Mouse (Mus musculus) thymus, postnatal 14 days (tissue): Measurements from ENCODE around the gene Rdh11.

Experiments
- DNase-seq: peaks from one replicate; pipeline ENCODE4 v3.0.0; 2021

The Rdh11 gene

GRCm38 (mm10) chr12:79138999-79139398 lies 53.1 kb downstream of the Rdh11 start:
- DNase-seq = no peak

DNA sequence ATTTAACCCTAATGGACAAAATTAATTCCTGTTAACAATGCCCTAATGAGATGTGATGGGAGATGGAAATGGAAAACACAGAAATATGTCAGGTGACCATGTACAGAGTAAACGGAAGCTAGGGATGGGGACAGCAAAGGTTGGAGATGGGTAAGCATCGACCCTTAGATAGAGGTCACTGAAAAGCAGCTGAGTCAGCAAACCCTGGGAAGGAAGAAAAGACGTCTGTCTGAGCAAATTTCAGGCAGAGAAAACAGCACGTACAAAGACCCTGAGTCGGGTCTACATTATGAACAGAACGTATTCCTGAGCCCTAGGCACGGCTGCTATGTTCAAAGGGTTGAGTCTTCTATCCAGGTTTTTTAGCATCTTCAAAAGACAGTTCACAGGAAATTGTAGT lies 55.1 kb downstream of the Rdh11 start:
- no peak for DNase-seq

DNA sequence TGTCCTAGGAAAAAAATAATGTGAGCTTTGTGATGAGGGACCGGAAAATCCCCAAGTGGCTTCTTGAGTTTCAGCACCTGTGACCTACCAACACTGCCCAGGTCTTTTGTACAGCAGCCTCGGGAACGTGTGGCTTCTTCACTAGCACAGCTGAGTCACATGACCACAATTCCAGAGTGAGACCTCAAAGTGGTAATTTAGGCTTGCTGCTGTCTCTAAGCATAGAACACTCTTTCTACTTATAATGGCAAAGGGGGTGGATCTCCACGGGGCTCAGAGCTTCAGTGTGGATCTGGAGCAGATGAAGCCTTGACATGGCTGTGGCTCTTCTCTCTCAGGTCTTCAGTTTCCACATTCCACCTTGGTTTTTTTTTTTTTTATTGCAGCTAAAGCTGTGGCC lies 57.0 kb downstream of the Rdh11 start:
- DNase-seq = no peak

DNA sequence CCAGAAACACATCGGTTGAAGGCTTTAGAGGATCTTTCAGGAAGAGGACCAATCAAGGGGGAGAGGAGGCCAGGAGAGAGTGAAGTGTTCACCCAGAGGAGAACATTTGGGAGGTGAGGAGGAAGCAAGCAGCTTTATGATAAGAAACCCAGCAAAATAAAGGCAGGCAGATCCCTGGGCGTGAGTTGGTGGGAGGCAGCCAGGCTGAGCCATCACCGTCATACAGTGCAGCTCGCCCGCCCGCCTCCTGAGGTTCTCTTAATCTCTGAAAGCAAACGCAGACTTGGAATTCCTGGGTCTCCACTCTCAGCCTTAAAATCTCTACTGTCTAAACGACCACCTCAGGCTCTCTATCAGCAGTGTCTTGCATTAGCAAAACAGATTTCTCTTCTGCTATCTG lies 57.4 kb downstream of the Rdh11 start:
- DNase-seq = no peak

DNA sequence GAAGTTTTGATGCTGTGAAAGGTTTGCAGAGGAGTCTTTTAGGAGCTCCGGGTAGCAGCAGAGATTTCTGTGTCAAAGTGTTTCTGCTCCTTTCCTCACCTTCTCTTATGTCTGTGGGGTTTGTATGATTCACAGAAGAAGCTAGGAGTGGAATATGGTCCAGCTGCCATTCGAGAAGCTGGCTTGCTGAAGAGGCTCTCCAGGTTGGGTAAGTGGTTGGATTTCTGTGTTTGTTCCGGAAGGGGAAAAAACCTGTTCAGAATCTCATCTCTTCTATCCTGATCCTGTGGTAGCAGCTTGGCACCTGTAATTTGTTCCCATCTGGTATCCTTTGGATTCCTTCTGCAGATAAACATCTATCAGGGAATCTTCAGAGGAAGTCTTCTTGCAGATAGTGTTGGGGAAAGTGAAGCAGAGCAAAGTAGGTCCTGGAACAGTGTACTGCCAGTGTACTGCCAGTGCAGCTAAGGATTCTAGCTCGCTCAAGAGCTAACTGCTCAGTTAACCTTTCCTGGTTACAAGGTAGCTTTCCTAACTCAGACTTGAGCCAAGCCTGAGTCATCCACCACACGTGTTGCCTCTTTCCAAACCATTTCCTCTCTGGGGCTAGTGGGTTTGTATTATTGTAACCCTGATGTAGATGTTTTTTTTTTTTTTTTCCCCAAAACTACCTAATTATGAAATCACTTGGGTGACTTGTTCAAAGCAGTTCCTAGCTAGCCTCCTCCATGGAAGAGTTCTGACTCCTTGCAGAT lies 60.2 kb downstream of the Rdh11 start:
- no peak for DNase-seq

GRCm38 (mm10) chr12:79131178-79131675 lies 60.9 kb downstream of the Rdh11 start:
- peak; percentile 3 for DNase-seq

DNA sequence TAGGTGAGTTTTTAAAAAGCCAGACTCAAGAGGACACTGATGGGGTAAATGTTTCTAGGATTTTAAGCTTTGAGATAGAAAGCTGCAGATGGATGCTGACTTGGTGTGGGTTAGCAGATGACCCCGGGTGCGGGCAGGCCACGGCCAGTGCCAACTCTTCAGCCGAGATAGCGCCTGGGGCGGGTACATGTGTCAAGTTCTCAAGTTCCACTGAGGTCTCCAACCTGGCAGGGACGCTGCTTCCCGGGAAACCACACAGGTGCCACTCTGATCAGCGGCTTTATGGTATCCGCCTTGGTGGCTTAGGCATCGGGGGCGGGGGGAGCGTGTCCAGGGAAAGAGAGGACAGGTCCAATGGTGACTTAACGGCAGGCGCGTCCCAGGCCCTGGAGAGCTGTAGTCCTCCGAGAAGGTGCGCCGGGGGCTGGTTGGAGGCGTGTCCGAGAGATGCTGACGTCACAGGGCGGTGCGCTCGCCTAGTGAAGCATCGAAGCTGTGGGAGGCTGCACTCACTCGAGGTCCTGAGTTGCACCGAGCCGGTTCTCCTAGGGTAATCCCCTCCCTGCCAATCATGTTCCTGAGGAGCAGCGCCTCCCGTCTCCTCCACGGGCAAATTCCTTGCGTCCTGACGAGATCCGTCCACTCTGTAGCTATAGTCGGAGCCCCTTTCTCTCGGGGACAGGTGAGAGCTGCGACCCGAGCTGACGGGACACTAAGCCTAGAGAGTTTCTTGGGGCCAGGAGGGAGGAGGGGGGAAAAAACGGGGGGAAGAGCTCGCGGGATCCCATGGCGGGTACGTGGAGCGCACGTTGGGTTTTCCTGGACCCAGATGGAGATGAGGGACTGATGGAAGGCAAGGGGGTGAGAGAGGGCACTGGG lies 61.6 kb downstream of the Rdh11 start, which contains the start of gene Arg2:
Gene Arg2 (plus strand): TSS at position 479 of the 879 bp plus-strand sequence.
- peak; percentile 86 for DNase-seq
